Mouse (Mus musculus) embryonic facial prominence, embryonic 15.5 days (tissue): Measurements from ENCODE around the gene Pcf11. TPM values are rescaled to one million over a fixed set of nuclear protein-coding genes. Genes with fewer than 3 reads are reported as not detected.

Experiments used
- ATAC-seq: fragments of 200-750 bp; cut with Nextera tagmentation; 2 replicates; pipeline ENCODE4 v1.8.0; 2017; ENCODE audit warnings: low read depth, moderate TSS enrichment; ENCODE audit not compliant: insufficient number of reproducible peaks, low FRiP score, low TSS enrichment
- H3K27ac ChIP-seq: fragments of 300-500 bp; sonication (generic); replicated peaks from 2 replicates; pipeline ENCODE4 v1.5.1; 2015; ENCODE audit warnings: mild to moderate bottlenecking, inconsistent platforms
- H3K27me3 ChIP-seq: fragments of 300-500 bp; sonication (generic); 2 replicates; pipeline ENCODE4 v1.6.1; 2015; ENCODE audit warnings: inconsistent platforms
- H3K36me3 ChIP-seq: fragments of 300-500 bp; sonication (generic); 2 replicates; pipeline ENCODE4 v1.6.1; 2015; ENCODE audit warnings: mild to moderate bottlenecking, inconsistent platforms
- H3K4me1 ChIP-seq: fragments of 300-500 bp; sonication (generic); 2 replicates; pipeline ENCODE4 v1.6.1; 2015; ENCODE audit warnings: inconsistent platforms
- H3K4me2 ChIP-seq: fragments of 300-500 bp; sonication (generic); replicated peaks from 2 replicates; pipeline ENCODE4 v1.6.1; 2015; ENCODE audit warnings: mild to moderate bottlenecking, inconsistent platforms
- H3K4me3 ChIP-seq: fragments of 300-500 bp; sonication (generic); replicated peaks from 2 replicates; pipeline ENCODE4 v1.5.1; 2015; ENCODE audit warnings: mild to moderate bottlenecking, inconsistent platforms
- H3K9ac ChIP-seq: fragments of 300-500 bp; sonication (generic); 2 replicates; pipeline ENCODE4 v1.6.1; 2015; ENCODE audit warnings: inconsistent platforms
- H3K9me3 ChIP-seq: fragments of 300-500 bp; sonication (generic); replicated peaks from 2 replicates; pipeline ENCODE4 v1.6.1; 2016; ENCODE audit warnings: inconsistent platforms
- WGBS: fragments of 180-500 bp; shearing (Covaris S2); methylation state at CpG from one replicate; pipeline ENCODE4 v1.1.7; 2015; 5-methylcytosine and 5-hydroxymethylcytosine counted together
- polyA plus RNA-seq: library from polyadenylated mRNA; unstranded; fragments of >200 nt; fragmentation: Nextera tagmentation; extraction: Ambion mirVana; gene quantifications from 2 replicates; pipeline ENCODE4 v1.2.1, GENCODE M21; 2015

Gene Pcf11
- polyA plus RNA-seq, 1 experiment from 2014 or later: 23.1 TPM

DNA sequence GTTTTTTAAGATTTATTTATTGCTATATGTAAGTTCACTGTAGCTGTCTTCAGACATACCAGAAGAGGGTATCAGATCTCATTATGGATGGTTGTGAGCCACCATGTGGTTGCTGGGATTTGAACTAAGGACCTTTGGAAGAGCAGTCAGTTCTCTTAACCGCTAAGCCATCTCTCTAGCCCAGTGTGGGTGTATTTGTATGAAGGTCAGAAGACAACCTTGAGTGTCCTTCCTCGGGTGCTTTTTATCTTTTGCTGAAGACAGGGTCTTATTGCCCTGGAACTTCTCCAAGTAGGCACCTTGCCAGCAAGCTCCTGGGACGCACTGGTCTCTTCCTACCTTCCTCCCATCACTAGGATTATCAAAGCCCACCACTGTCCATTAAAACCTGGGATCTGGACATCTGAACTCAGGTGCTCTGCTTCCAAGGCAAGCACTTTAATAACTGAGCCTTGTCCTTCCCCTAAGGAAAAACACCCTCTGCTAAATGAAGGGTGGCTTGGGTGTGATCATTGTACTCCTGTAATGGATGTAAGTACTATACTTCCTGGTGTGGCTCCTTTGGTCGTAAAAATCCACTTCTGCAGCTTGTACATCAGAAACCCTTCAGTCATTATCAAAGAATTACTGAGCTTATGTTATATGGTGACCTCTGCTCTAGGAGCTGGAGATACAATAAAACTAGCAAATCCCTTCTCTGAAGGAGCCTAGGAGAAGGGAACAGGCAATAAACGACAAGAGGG lies 18.0 kb upstream of the Pcf11 start:
- no peak for ATAC-seq
- WGBS: 69% methylated on average over 5 of the region's 5 CpGs

DNA sequence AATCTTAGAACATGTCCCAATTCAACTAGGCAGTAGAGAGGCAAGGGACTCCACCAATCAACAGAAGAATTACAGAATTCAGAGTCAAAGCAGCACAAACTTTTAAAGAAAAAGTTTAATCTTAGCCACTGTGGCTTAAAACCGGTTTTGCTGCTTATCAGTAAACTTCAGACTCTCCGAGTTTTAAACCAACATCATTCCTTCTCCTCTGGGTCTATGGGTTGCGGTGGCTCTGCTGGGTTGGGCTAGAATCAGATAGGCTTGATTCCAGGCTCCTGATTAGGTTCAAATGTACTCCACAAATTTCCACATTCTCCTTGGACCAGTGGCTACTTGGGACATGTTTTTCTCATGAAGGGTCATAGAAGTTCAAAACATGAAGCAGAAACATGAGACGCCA lies 7.6 kb upstream of the Pcf11 start:
- Histone ChIP-seq H3K4me1 (no peaks in the 10 kb centered on the region), H3K27ac (no peak overlapping the region), H3K9ac (no peak overlapping the region), H3K36me3 (no peaks in the 10 kb centered on the region), H3K27me3 (no peaks in the 10 kb centered on the region), H3K9me3 (no peaks in the 10 kb centered on the region), H3K4me3 (no peak overlapping the region), H3K4me2 (no peak overlapping the region)
- ATAC-seq: no peak
- 60% methylated on average over 4 of the region's 4 CpGs for WGBS

More for the DNA sequence above, 18.0 kb upstream of the Pcf11 start:
- H3K36me3 ChIP-seq: no peaks in the 10 kb centered on the region
- H3K4me3 ChIP-seq: no peak overlapping the region
- H3K27ac ChIP-seq: no peak overlapping the region
- H3K9ac ChIP-seq: no peak overlapping the region
- no peak overlapping the region for H3K4me2 ChIP-seq
- no peaks in the 10 kb centered on the region for H3K27me3 ChIP-seq
- no peaks in the 10 kb centered on the region for H3K9me3 ChIP-seq
- H3K4me1 ChIP-seq: no peaks in the 10 kb centered on the region

DNA sequence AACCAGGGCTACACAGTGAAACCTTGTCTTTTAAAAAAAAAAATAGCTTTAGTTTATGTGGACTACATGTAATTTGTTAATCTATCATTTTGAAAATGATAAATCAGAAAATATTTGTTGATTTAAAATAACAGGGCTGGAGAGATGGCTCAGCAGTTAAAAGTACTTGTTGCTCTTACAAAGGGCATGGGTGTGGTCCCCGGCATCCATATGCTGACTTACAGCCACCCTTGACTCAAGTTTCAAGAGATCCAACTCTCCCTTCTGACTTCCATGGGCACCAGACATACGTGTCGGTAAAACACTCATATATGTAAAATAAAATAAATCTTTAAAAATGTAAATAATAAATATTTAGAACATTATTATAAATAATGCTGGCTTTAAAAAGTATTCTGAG lies 5.4 kb upstream of the Pcf11 start:
- WGBS: 78% methylated on average over 3 of the region's 3 CpGs
- H3K4me2 ChIP-seq: no peak overlapping the region
- peaks cover 5% of the 10 kb centered on the region for H3K4me1 ChIP-seq
- H3K27ac ChIP-seq: no peak overlapping the region
- no peaks in the 10 kb centered on the region for H3K27me3 ChIP-seq
- no peak overlapping the region for H3K4me3 ChIP-seq
- H3K9ac ChIP-seq: no peak overlapping the region
- H3K36me3 ChIP-seq: no peaks in the 10 kb centered on the region
- ATAC-seq: no peak
- H3K9me3 ChIP-seq: no peaks in the 10 kb centered on the region

DNA sequence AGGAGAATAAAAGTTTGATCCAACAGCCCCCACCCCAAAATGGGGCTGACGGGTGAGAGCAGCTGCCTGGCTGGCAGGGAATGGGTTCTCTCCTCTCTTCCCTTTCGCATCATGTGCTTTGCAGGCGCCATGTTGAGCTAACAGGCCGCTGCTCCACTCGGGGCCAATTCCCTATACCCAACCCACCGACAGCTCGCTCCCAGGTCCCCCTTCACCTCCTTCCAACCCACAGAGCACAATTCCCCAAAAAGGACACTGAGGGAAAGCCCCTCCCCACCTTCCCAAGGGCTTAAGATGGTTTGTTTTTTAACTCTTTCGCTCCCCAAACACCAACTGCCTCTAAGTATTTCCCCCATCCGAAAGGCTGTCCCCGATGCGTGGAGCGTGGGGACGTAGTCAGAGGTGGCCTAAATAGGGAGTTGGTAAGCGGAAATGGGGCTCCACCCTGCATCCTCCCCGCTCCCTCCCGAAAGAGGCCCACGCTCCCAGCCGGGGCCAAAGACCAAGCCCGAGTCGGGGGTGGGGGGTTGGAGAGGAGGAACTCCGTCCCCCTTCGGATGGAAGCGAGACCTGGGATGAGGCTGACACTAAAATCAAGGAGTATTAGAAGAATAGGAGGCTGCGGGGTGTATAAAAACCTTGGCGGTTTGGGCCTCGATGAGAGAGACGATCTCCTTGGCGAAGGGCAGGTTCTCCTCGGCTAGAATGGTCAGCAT lies 785 bp downstream of the Pcf11 start:
- 0% methylated on average over 29 of the region's 29 CpGs for WGBS
- peak overlapping the region; percentile 53 for H3K4me2 ChIP-seq
- peak overlapping the region; percentile 93 for H3K4me3 ChIP-seq
- H3K27ac ChIP-seq: peak overlapping the region; percentile 93
- ATAC-seq: no peak
- H3K9me3 ChIP-seq: no peaks in the 10 kb centered on the region
- H3K9ac ChIP-seq: peak overlapping the region; percentile 83
- H3K4me1 ChIP-seq: peaks cover 18% of the 10 kb centered on the region
- H3K27me3 ChIP-seq: no peaks in the 10 kb centered on the region
- no peaks in the 10 kb centered on the region for H3K36me3 ChIP-seq

DNA sequence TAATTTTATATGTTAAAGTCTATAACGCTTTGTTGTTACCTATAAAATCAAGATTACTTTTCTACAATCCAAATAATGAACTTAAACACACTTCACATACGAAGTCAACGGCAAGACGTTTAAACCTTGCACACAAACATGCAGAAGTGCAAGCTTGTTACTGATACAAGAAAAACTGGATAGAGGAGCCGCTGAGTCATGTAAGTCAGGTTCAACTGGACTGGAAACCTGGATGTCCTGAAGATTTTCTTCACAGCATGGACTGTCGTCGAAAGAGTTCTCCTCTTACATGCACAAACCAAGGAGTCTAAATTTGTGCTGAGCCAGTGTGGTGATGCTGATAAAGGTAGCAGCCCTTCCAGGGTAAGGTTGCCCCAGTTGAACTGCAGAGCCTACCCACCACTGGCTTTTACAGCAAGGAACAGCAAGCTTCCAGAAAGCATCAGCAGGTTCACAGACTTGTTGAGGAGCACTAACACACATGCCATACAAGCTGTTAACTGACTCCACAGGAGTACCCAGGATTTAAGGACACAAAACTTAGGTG lies 3.4 kb downstream of the Pcf11 start:
- ATAC-seq: no peak
- Histone ChIP-seq H3K27ac (no peak overlapping the region), H3K4me3 (peak overlapping the region; percentile 93; the same call in 1 of the 2 replicates), H3K36me3 (peaks cover 7% of the 10 kb centered on the region), H3K27me3 (no peaks in the 10 kb centered on the region), H3K9me3 (no peaks in the 10 kb centered on the region), H3K9ac (no peak overlapping the region), H3K4me1 (peaks cover 18% of the 10 kb centered on the region), H3K4me2 (peak overlapping the region; percentile 53)
- 73% methylated on average over 7 of the region's 7 CpGs for WGBS

DNA sequence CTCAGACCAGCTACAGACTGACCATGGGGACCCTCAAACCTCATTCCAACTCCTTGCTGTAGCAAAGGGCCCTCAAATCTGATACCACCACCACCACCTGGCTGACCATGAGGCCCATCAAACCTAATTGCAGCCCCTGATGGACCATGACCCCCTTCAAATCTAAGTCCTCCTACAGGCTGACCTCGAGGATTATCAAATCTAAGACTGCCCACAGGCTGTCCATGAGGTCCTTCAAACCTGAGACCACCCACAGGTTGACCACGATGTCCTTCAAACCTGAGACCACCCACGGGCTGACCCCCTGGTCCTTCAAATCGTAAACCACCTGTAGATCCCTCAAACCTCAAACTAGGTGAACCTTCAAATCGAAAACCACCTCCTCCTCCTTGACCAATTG lies 11.7 kb downstream of the Pcf11 start:
- no peaks in the 10 kb centered on the region for H3K27me3 ChIP-seq

DNA sequence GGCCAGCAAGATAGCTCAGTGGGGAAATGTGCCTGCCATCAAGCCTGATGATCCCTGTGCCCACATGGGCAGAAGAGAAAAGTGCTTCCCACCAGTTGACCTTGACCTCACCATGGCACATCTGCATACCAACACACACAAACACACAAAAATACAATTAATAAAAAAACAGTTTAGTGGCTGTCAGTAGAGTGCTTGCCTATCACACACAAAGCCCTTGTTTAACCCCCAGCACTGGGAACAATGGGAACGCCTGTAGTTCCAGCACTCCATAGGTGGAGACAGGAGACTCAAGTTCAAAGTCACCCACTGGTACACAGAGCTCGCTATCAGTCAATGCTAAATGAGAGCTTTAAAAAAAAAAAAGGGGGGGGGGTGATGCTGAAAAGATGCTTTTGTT lies 13.3 kb downstream of the Pcf11 start:
- no peaks in the 10 kb centered on the region for H3K4me1 ChIP-seq
- H3K4me3 ChIP-seq: no peak overlapping the region
- no peak for ATAC-seq
- 87% methylated on average over 2 of the region's 2 CpGs for WGBS
- peaks cover 53% of the 10 kb centered on the region for H3K36me3 ChIP-seq
- no peaks in the 10 kb centered on the region for H3K27me3 ChIP-seq
- H3K27ac ChIP-seq: no peak overlapping the region
- no peak overlapping the region for H3K4me2 ChIP-seq
- no peak overlapping the region for H3K9ac ChIP-seq
- no peaks in the 10 kb centered on the region for H3K9me3 ChIP-seq

More for the DNA sequence above, 11.7 kb downstream of the Pcf11 start:
- Histone ChIP-seq H3K27ac (no peak overlapping the region), H3K4me2 (no peak overlapping the region), H3K9me3 (no peaks in the 10 kb centered on the region), H3K36me3 (peaks cover 60% of the 10 kb centered on the region), H3K4me1 (no peaks in the 10 kb centered on the region), H3K4me3 (no peak overlapping the region), H3K9ac (no peak overlapping the region)
- WGBS: 97% methylated on average over 5 of the region's 5 CpGs
- no peak for ATAC-seq

DNA sequence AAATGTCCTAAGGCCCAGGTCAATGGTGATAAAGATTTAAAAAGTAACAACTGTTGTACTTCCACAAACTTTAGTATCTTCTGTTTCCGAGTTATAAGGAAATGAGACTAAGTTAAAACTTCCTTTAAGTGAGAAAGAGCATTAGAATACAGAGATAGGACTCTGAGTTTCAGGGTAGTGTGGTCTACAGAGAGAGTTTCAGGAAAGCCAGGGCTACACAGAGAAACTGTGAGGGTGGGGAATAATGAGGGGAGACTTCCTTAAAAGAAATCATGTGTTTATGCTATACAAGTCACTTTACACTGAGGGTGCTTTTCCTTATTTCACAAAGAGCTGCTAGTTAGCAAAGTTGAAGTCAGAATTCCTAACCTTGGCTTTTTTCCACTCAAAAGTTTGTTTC lies 16.4 kb downstream of the Pcf11 start:
- Histone ChIP-seq H3K27me3 (no peaks in the 10 kb centered on the region), H3K27ac (no peak overlapping the region), H3K4me1 (no peaks in the 10 kb centered on the region), H3K9me3 (no peaks in the 10 kb centered on the region), H3K4me3 (no peak overlapping the region), H3K4me2 (no peak overlapping the region), H3K36me3 (peaks cover 33% of the 10 kb centered on the region), H3K9ac (no peak overlapping the region)
- WGBS: 85% methylated on average over 1 of the region's 1 CpGs
- ATAC-seq: no peak

DNA sequence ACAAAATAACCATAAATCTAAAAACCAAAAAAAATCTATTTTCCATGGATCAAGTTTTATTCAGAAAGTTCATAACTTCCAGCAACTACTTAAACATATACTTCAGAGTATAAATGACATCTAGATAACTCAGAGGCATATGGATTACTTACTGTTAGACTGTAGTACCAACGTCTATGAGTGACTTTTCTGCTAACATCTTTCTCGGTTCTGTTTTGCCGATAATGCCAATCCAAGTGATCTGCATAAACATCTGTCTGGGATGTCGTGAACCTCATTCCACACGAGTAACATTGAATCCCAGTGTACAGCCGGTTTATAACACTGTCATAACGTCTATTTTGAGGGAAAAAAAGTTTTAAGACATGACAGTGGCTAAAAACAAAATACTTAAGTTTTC lies 21.9 kb downstream of the Pcf11 start:
- Histone ChIP-seq H3K4me2 (no peak overlapping the region), H3K9me3 (no peaks in the 10 kb centered on the region), H3K36me3 (peaks cover 16% of the 10 kb centered on the region), H3K4me1 (no peaks in the 10 kb centered on the region), H3K27me3 (no peaks in the 10 kb centered on the region), H3K9ac (no peak overlapping the region), H3K4me3 (no peak overlapping the region), H3K27ac (no peak overlapping the region)
- no peak for ATAC-seq
- 80% methylated on average over 7 of the region's 7 CpGs for WGBS

DNA sequence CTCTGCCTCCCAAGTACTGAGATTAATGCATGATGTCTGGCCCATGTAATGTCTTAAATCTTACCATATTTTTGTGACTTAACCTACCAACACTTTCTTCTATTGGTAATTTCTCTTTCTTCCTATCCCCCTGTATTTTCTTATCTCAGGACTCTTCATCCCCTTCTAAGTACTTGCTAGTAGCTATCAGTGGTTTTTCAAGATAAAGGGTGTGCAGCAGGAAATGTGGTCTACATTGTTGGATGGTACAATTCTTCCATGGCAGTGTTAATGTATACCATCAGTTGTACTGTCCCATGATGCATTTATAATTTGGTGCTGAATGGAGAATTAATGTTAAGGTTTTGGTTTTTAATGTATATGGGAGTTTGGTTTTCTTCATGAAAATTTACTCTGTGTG lies 27.4 kb downstream of the Pcf11 start:
- H3K27me3 ChIP-seq: no peaks in the 10 kb centered on the region
- no peak overlapping the region for H3K4me2 ChIP-seq
- no peak overlapping the region for H3K4me3 ChIP-seq
- peaks cover 6% of the 10 kb centered on the region; the same call in 1 of the 2 replicates for H3K4me1 ChIP-seq
- no peak overlapping the region for H3K27ac ChIP-seq
- no peak for ATAC-seq
- no peak overlapping the region for H3K9ac ChIP-seq
- H3K9me3 ChIP-seq: no peaks in the 10 kb centered on the region
- H3K36me3 ChIP-seq: peaks cover 19% of the 10 kb centered on the region

DNA sequence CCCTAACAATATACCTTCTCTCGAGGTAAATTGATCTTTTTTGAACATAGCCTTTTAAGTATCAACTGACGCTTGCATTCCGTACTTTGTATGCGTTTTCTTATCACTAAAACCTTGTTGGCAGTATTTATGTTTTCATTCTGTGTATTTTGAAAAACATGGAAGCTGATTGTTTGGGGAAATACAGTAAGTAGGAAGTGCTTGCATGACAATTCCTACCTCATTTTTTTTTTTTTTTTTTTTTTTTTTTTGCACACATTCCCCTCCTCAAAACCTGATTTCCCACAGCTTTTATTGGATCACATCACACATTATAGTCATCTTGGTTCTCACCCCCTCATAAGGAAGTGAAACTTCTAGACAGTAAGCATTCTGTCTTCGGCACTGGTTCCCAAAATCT lies 31.7 kb downstream of the Pcf11 start:
- Histone ChIP-seq H3K4me1 (peaks cover 15% of the 10 kb centered on the region), H3K9ac (no peak overlapping the region), H3K4me3 (peak overlapping the region; percentile 91), H3K4me2 (peak overlapping the region; percentile 92), H3K27ac (no peak overlapping the region), H3K9me3 (no peaks in the 10 kb centered on the region), H3K27me3 (no peaks in the 10 kb centered on the region), H3K36me3 (peaks cover 9% of the 10 kb centered on the region; the same call in 1 of the 2 replicates)
- ATAC-seq: no peak
- 82% methylated on average over 5 of the region's 5 CpGs for WGBS
